Comparison of ENCODE assay signal across 24 mouse cellular contexts in genomic region chr1:143265216-143265615, GRCm38 (mm10).
DNase-seq lines count a peak whose midpoint lies in the region; ATAC-seq lines count a peak whose summit lies in the region.
"Had no signal": no experiment of that assay in that cellular context is flagged by ENCODE, and none has a peak within 500 bp of the region (broad histone marks: within the 10 kb centered on the region; RNA-seq: fewer than 3 reads in every experiment).

No protein-coding gene starts in this region.

- no peaks in the 10 kb centered on the region for H3K4me1 ChIP-seq in forebrain, embryonic 14.5 days (ENCODE audit: control insufficient read depth, insufficient read depth, low read length)
- no peaks in the 10 kb centered on the region for H3K4me1 ChIP-seq in forebrain, embryonic 10.5 days
- H3K4me1 ChIP-seq in neural tube, embryonic 11.5 days (ENCODE audit: control insufficient read depth, insufficient read depth, low read length) = no peaks in the 10 kb centered on the region
- no peaks in the 10 kb centered on the region for H3K4me1 ChIP-seq in neural tube, embryonic 15.5 days
- H3K4me1 ChIP-seq in midbrain, embryonic 16.5 days (ENCODE audit: control insufficient read depth, insufficient read depth, low read length) = no peaks in the 10 kb centered on the region
- H3K4me1 ChIP-seq: embryonic facial prominence, embryonic 12.5 days; limb, embryonic 15.5 days; megakaryocyte, embryonic 14.5 days had no signal

- no peak overlapping the region for H3K4me3 ChIP-seq in forebrain, embryonic 14.5 days (ENCODE audit: low read depth, low read length)
- no peak overlapping the region for H3K4me3 ChIP-seq in forebrain, embryonic 10.5 days
- no peak overlapping the region for H3K4me3 ChIP-seq in neural tube, embryonic 11.5 days (ENCODE audit: low read depth, low read length)
- no peak overlapping the region for H3K4me3 ChIP-seq in neural tube, embryonic 15.5 days (replicated peaks)
- H3K4me3 ChIP-seq in midbrain, embryonic 16.5 days (ENCODE audit: low read depth, low read length) = no peak overlapping the region
- H3K4me3 ChIP-seq: embryonic facial prominence, embryonic 12.5 days; forebrain, embryonic 15.5 days; left cerebral cortex, adult 2 months; limb, embryonic 15.5 days; megakaryocyte, embryonic 14.5 days had no signal

- no peaks in the 10 kb centered on the region for H3K27me3 ChIP-seq in forebrain, embryonic 14.5 days (replicated peaks; ENCODE audit: control insufficient read depth, insufficient read depth, low read length)
- H3K27me3 ChIP-seq in forebrain, embryonic 10.5 days (ENCODE audit: poor library complexity, severe bottlenecking) = no peaks in the 10 kb centered on the region
- no peaks in the 10 kb centered on the region for H3K27me3 ChIP-seq in neural tube, embryonic 11.5 days (ENCODE audit: control insufficient read depth, insufficient read depth, low read length)
- no peaks in the 10 kb centered on the region for H3K27me3 ChIP-seq in neural tube, embryonic 15.5 days (replicated peaks)
- no peaks in the 10 kb centered on the region for H3K27me3 ChIP-seq in midbrain, embryonic 16.5 days (ENCODE audit: control insufficient read depth, insufficient read depth, low read depth, low read length)
- H3K27me3 ChIP-seq: embryonic facial prominence, embryonic 12.5 days; forebrain, embryonic 15.5 days; limb, embryonic 15.5 days; megakaryocyte, embryonic 14.5 days had no signal

- no peak for DNase-seq in forebrain, embryonic 14.5 days (ENCODE audit: low spot score)
- DNase-seq in forebrain, embryonic 10.5 days (ENCODE audit: extremely low spot score, low spot score) = no peak
- no peak for DNase-seq in neural tube, embryonic 11.5 days (ENCODE audit: low spot score)
- DNase-seq in R1 (ENCODE audit: low read depth, low spot score) = peak; percentile 51
- DNase-seq in layer of hippocampus, postnatal 25 days (ENCODE audit: extremely low spot score in 1 of 2, low spot score in 1 of 2) = no peak
- no peak for DNase-seq in B cell, adult 2 months
- DNase-seq: adrenal gland, adult 2 months; cerebellum, adult 11-12 months; cerebellum, postnatal 25 days; kidney, adult 11 months; kidney, postnatal 4 days; layer of hippocampus, adult 9-11 months; lung, embryonic 14.5 days; right cerebral cortex, postnatal 25 days; spleen, adult 18-20 months had no signal

- no peaks in the 10 kb centered on the region for H3K36me3 ChIP-seq in forebrain, embryonic 14.5 days (ENCODE audit: control insufficient read depth, insufficient read depth, low read length)
- no peaks in the 10 kb centered on the region for H3K36me3 ChIP-seq in forebrain, embryonic 10.5 days (replicated peaks)
- H3K36me3 ChIP-seq in neural tube, embryonic 11.5 days (ENCODE audit: control insufficient read depth, insufficient read depth, low read length) = no peaks in the 10 kb centered on the region
- no peaks in the 10 kb centered on the region for H3K36me3 ChIP-seq in neural tube, embryonic 15.5 days
- no peaks in the 10 kb centered on the region for H3K36me3 ChIP-seq in midbrain, embryonic 16.5 days (ENCODE audit: control insufficient read depth, insufficient read depth, low read length)
- H3K36me3 ChIP-seq: embryonic facial prominence, embryonic 12.5 days; forebrain, embryonic 15.5 days; limb, embryonic 15.5 days had no signal

- H3K27ac ChIP-seq in forebrain, embryonic 14.5 days (ENCODE audit: low read depth, low read length) = no peak overlapping the region
- H3K27ac ChIP-seq in forebrain, embryonic 10.5 days = no peak overlapping the region
- H3K27ac ChIP-seq in neural tube, embryonic 11.5 days (ENCODE audit: low read depth, low read length) = no peak overlapping the region
- no peak overlapping the region for H3K27ac ChIP-seq in neural tube, embryonic 15.5 days (replicated peaks)
- H3K27ac ChIP-seq in midbrain, embryonic 16.5 days (ENCODE audit: low read length) = no peak overlapping the region
- H3K27ac ChIP-seq: embryonic facial prominence, embryonic 12.5 days; forebrain, embryonic 15.5 days; left cerebral cortex, adult 2 months; limb, embryonic 15.5 days; liver, embryonic 14.5 days had no signal

- ATAC-seq in forebrain, embryonic 14.5 days = 0 out of 2 replicates have a peak, but pooled peaks have one; percentile 20
- ATAC-seq in neural tube, embryonic 11.5 days (ENCODE audit: insufficient read depth, low FRiP score, low TSS enrichment) = peak; percentile 46; the same call in 1 of the 2 replicates
- ATAC-seq in neural tube, embryonic 15.5 days (ENCODE audit: low FRiP score) = no peak
- peak; percentile 39; the same call in 1 of the 2 replicates for ATAC-seq in midbrain, embryonic 16.5 days
- ATAC-seq: forebrain, embryonic 15.5 days had no signal

- no peak overlapping the region for H3K4me2 ChIP-seq in forebrain, embryonic 14.5 days (ENCODE audit: low read length)
- H3K4me2 ChIP-seq in neural tube, embryonic 11.5 days (ENCODE audit: low read depth) = no peak overlapping the region
- no peak overlapping the region for H3K4me2 ChIP-seq in neural tube, embryonic 15.5 days
- no peak overlapping the region for H3K4me2 ChIP-seq in midbrain, embryonic 16.5 days (ENCODE audit: low read length)
- H3K4me2 ChIP-seq: embryonic facial prominence, embryonic 12.5 days; forebrain, embryonic 15.5 days; heart, embryonic 11.5 days; limb, embryonic 15.5 days; lung, embryonic 14.5 days had no signal

- no peak overlapping the region for H3K9ac ChIP-seq in forebrain, embryonic 14.5 days (ENCODE audit: low read length)
- H3K9ac ChIP-seq in neural tube, embryonic 11.5 days (ENCODE audit: low read length) = no peak overlapping the region
- no peak overlapping the region for H3K9ac ChIP-seq in neural tube, embryonic 15.5 days (replicated peaks)
- no peak overlapping the region for H3K9ac ChIP-seq in midbrain, embryonic 16.5 days (ENCODE audit: low read depth, low read length)
- H3K9ac ChIP-seq: embryonic facial prominence, embryonic 12.5 days; forebrain, embryonic 15.5 days; limb, embryonic 15.5 days; liver, embryonic 14.5 days; lung, embryonic 14.5 days had no signal

- WGBS in forebrain, embryonic 14.5 days = 55% methylated on average over 4 of the region's 4 CpGs
- 76% methylated on average over 4 of the region's 4 CpGs for WGBS in forebrain, embryonic 10.5 days
- 78% methylated on average over 4 of the region's 4 CpGs for WGBS in neural tube, embryonic 11.5 days
- WGBS in neural tube, embryonic 15.5 days = 45% methylated on average over 4 of the region's 4 CpGs
- 41% methylated on average over 4 of the region's 4 CpGs for WGBS in midbrain, embryonic 16.5 days

- no peaks in the 10 kb centered on the region for H3K9me3 ChIP-seq in forebrain, embryonic 14.5 days (replicated peaks; ENCODE audit: control insufficient read depth, low read length)
- H3K9me3 ChIP-seq in forebrain, embryonic 10.5 days = no peaks in the 10 kb centered on the region
- no peaks in the 10 kb centered on the region for H3K9me3 ChIP-seq in neural tube, embryonic 11.5 days (ENCODE audit: control insufficient read depth, low read length)
- H3K9me3 ChIP-seq in neural tube, embryonic 15.5 days (replicated peaks) = no peaks in the 10 kb centered on the region
- H3K9me3 ChIP-seq in midbrain, embryonic 16.5 days (replicated peaks; ENCODE audit: control insufficient read depth, low read length, poor library complexity, severe bottlenecking) = no peaks in the 10 kb centered on the region
- H3K9me3 ChIP-seq: embryonic facial prominence, embryonic 12.5 days; forebrain, embryonic 15.5 days; limb, embryonic 15.5 days had no signal
